Mouse (Mus musculus) left cerebral cortex, adult 11 months (tissue): ENCODE results near the gene Bcl2l2.

Source experiments
- DNase-seq: peaks from one replicate; pipeline ENCODE4 v3.0.0; 2022; ENCODE audit warnings: low spot score

The Bcl2l2 gene

GRCm38 (mm10) chr14:54893651-54894181 lies 10.5 kb downstream of the Bcl2l2 start:
- peak; percentile 100 for DNase-seq

- DNase-seq: no peak
These were observed 11.3 kb downstream of the Bcl2l2 start for GRCm38 (mm10) chr14:54894296-54895151.

- DNase-seq: no peak
These were observed 14.3 kb downstream of the Bcl2l2 start for GRCm38 (mm10) chr14:54897445-54897844.

DNA sequence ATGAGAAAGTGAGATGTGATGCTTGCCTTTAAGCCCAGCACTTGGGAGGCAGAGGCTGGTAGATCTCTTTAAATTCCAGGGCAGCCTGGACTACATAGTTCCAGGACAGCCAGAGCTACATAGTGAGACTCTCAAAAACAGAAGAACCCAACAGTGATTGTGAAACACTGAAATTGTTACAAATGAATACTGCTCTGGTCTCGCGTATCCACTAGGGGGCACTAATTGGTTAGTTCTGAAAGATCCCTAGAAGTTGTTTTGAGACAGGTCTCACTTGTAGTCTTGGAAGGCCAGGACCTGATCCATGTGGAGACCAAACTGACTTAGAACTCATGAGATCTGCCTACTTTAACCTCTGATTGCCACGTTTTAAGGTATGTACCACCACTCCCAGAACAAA lies 17.2 kb downstream of the Bcl2l2 start:
- DNase-seq: peak; percentile 82

- DNase-seq: no peak
These were observed 20.5 kb downstream of the Bcl2l2 start for GRCm38 (mm10) chr14:54903641-54904040.

DNA sequence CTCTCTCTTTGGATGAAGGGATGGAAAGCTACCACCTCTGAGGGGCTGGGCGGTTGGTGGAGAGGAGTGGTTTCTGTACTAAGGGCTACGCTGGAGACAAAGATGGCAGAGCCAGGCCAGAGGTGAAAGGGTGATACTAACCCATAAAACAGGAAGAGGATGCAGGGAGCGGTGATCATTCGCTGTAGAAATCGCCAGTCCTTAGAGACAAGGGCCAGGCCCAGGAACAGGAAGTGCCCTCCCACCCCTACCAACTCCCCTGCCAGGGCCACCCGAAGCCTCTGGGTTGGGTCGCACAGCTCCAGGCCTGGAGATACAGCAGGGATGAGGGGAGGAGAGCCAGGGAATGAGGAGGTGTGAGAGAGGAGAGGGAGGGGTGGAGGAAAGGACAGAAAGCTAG lies 25.5 kb downstream of the Bcl2l2 start:
- no peak for DNase-seq

DNA sequence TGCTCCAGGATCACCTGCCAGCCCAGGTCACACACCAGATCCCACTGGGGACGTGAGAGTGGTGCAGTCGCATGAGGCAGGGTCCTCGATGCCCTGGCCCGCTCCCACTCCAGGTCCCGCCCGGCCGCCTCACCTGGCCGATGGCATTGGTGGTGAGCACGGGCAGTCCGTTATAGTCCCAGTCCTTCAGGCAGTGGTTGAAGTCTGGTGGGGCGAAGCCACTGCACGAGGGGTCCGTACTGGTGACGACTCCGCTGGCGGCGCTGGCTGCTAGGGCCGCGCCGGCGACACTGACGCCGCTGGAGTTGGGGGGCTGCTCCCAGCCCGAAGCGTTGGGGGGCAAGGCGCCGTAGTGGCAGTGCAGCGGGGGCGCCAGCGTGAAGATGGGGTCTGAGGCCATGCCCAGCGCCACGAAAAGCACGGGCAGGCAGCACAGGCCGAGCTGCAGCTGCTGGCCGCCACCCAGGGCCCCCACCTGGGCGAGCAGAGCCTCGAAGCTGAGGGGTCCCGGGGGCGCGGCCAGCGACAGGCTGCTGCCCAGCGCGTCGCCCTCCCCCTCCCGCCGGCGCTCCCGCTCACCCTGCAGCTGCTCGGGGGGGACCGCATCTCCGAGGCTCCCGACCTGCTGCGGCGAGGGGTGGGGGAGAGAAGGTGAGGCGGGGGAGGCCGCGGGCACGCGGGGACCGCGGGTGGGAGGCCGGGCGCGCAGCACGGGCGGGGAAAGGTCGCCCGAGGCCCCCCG lies 29.1 kb downstream of the Bcl2l2 start:
- DNase-seq: no peak

GRCm38 (mm10) chr14:54912886-54913285 lies 29.7 kb downstream of the Bcl2l2 start, which contains the start of gene Slc22a17:
Gene Slc22a17, minus strand, starts transcription at chr14:54913132.
- peak; percentile 82 for DNase-seq

GRCm38 (mm10) chr14:54913343-54913742 lies 30.2 kb downstream of the Bcl2l2 start:
- DNase-seq: no peak

GRCm38 (mm10) chr14:54920076-54920685 lies 37.0 kb downstream of the Bcl2l2 start:
- no peak for DNase-seq

DNA sequence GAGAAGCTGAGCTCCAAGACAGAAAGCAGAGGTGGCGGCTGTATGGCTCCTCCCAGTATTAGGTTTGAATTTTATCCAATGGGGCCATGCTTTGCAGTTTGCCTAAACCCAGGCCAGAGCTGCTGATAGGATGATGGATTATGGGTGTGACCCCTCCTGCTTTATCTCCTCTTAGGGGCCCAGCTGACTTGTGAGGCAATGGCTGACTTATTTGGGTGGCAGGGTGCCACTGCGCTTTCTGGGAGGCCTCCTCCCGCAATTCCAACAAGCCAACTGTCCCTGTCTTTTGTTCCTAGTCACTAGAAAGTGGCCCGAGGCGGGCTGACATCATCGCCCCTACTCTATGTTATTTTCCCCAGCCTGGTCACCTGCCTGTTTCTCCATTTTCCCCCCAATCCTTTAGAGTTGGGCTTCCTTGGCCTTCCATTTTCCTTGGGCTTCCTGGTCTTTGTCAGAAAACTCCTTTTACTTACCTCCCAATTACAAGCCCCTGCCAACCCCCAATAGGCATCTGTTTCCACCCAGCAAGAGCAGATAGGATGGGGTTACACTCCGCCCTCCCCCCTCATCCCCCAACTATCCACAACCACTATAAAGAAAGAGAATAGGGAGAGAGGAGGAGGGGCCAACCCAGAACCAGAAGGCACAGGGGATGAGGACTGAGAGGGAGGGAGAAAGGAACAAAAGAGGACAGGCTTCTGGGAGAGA lies 41.6 kb downstream of the Bcl2l2 start:
- DNase-seq: no peak

GRCm38 (mm10) chr14:54925349-54926342 lies 42.5 kb downstream of the Bcl2l2 start, which contains the start of gene Efs:
Gene Efs, minus strand, starts transcription at chr14:54926126.
- no peak for DNase-seq

DNA sequence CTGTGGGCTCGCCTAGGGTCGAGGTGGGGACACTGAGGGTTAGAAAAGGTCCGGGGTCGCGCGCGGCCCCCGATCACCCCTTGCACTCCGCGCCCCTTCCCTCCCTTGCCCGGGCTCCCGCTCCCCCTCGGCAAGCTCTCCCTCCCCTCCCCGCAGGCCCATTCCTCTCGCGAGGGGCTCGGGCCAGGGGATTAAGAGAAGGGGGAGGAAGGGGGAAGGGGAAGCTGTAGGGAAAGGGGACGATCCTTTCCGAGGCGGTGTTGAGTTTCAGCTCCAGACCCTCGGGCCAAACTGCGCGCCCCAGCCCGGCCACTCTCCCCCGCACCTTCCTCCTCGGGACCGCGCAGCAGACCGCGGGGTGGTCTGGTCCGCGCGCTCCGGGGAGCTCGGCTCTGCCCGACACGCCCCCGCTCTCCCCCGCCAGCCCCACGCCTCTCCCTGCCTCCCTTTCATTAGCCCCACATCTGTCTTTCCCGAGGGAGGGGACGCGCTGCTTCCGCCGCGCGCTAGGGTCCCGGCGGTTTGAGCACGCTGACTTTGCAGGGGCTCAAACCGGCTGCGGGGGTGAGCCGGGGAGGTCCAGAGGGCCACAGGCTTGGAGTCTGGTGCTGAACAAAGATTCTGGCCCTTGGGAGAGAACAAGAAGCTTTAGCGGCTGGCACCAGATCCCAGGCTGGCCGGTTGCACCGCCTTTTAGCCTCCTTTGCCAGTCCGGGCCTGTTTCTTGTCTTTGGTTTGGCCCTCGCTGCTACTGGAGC lies 43.4 kb downstream of the Bcl2l2 start:
- no peak for DNase-seq

- DNase-seq: no peak
These were observed 44.1 kb downstream of the Bcl2l2 start for GRCm38 (mm10) chr14:54927296-54927695.

- no peak for DNase-seq
These were observed 46.6 kb downstream of the Bcl2l2 start for GRCm38 (mm10) chr14:54929801-54930200.

DNA sequence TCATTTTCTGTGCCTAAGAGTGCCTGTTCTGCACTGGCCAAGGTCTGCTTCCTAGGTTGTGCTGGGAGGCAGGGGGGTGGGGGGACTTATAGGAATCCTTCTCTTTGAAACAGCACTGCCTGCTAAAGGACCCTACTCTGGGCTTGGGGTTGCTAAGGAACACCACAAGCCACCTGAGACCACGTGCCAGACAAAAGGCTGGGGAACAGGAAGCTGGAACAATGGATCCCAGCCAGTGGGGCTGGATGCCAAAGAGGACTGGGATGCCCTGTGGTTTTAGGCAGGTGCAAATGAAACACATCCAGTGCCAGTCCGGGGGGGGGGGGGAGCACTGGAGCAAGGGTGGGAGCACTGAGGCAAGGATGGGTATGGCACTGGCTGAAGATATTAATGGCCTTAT lies 47.3 kb downstream of the Bcl2l2 start:
- no peak for DNase-seq

DNA sequence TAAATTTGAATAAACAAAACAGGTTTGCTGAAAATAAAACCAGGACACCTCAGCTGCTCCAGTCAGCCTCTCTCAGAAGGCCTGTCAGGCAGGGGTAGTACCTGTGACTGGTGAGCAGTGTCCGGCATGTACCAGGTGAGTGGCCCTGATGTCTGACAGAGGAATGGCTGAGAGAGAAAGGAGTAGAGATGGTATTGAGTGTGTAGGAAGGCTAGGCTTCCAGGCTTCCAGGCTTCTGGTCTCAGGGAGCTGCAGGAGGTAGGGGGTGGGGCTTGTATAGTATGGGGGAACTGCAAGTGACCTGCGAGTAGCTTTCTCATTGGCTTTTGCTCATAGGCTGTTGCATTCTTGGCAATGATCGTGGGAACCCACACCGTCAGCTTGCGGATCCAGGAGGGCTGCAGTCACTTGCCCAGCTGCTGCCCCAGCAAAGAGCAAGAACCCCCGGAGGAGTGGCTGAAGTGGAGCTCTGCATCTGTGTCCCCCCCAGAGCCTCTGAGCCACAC lies 49.5 kb downstream of the Bcl2l2 start, which contains the start of gene Il25:
Gene Il25, plus strand, starts transcription at position 51 of the 506 bp plus-strand sequence.
- DNase-seq: no peak

DNA sequence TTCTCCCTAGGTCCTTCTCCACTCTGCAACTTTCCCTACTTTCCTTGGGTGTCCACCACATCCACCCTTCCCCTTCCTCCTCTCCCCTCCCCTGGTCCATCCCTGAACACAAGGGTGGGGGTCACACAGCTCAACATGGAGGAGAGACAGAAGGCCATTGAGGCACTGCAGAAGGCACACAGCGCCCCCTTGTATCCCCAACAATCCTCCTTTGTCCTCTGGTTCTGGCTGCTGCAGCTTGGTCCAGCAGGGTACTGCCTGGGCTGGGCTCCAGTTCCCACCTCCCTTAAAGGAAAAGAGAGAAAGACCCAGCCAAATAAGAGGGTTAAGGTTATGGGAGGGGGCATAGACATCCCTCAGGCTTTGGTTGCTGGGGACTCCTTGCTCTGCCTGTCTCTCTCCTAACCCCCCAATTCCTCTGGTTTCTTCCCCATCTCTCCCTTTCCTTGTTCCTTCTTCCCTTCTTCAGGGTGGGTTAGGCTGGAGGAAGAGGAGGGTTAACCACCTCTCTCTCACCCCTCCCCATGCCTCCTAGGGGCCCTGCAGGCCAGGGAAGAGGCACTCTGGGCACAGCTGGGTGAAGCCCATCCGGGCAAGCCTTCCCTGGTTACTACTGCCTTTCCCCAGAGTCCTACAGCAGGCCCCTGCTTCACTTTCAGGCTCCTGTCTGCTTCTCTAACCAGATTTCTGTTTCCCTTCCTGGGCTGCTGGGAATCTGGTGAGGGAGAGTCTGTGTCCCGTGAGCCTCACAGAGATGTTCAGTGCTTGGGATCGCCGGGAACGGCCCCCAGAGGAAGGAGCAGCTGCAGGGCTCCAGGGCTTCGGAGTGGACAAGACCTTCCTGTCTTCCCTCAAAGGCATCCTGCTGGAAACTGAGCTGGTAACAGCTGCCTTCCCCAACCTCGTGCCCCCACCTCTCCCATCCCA lies 53.0 kb downstream of the Bcl2l2 start, which contains the start of gene Cmtm5:
Gene Cmtm5, plus strand, starts transcription at position 358 of the 927 bp plus-strand sequence.
- peak; percentile 82 for DNase-seq
